Mouse (Mus musculus): Measurements from ENCODE around the gene Adamts13. TPM values are rescaled to one million over a fixed set of nuclear protein-coding genes. Genes with fewer than 3 reads are reported as not detected.

Gene Adamts13
- polyA plus RNA-seq, 1 experiment from 2014 or later, result not detected

GRCm38 (mm10) chr2:26997993-26998392 lies 24.8 kb downstream of the Adamts13 start:
- H3K4me2 ChIP-seq (ENCODE audit: low read length), result no peak overlapping the region
- H3K36me3 ChIP-seq (ENCODE audit: control insufficient read depth, insufficient read depth, low read length), result no peaks in the 10 kb centered on the region
- H3K9me3 ChIP-seq (replicated peaks; ENCODE audit: control insufficient read depth, low read length, poor library complexity, severe bottlenecking), result no peaks in the 10 kb centered on the region
- H3K27ac ChIP-seq (ENCODE audit: low read length), result no peak overlapping the region
- H3K4me1 ChIP-seq (ENCODE audit: control insufficient read depth, insufficient read depth, low read length), result no peaks in the 10 kb centered on the region
- ATAC-seq, result no peak
- WGBS, result 92% methylated on average over 7 of the region's 7 CpGs
- H3K27me3 ChIP-seq (ENCODE audit: control insufficient read depth, insufficient read depth, low read depth, low read length), result no peaks in the 10 kb centered on the region
- no peak overlapping the region for H3K9ac ChIP-seq (ENCODE audit: low read depth, low read length)
- no peak overlapping the region for H3K4me3 ChIP-seq (ENCODE audit: low read depth, low read length)

GRCm38 (mm10) chr2:27006255-27006654 lies 33.0 kb downstream of the Adamts13 start:
- Histone ChIP-seq H3K27me3 (ENCODE audit: control insufficient read depth, insufficient read depth, low read depth, low read length) (no peaks in the 10 kb centered on the region), H3K36me3 (ENCODE audit: control insufficient read depth, insufficient read depth, low read length) (no peaks in the 10 kb centered on the region), H3K4me2 (ENCODE audit: low read length) (no peak overlapping the region), H3K9ac (ENCODE audit: low read depth, low read length) (no peak overlapping the region), H3K27ac (ENCODE audit: low read length) (no peak overlapping the region), H3K4me1 (ENCODE audit: control insufficient read depth, insufficient read depth, low read length) (peaks cover 12% of the 10 kb centered on the region), H3K4me3 (ENCODE audit: low read depth, low read length) (no peak overlapping the region), H3K9me3 (replicated peaks; ENCODE audit: control insufficient read depth, low read length, poor library complexity, severe bottlenecking) (no peaks in the 10 kb centered on the region)
- WGBS, result 78% methylated on average over 4 of the region's 4 CpGs
- ATAC-seq, result no peak

GRCm38 (mm10) chr2:27007701-27008100 lies 34.5 kb downstream of the Adamts13 start:
- Histone ChIP-seq H3K36me3 (ENCODE audit: control insufficient read depth, insufficient read depth, low read length) (no peaks in the 10 kb centered on the region), H3K4me2 (ENCODE audit: low read length) (no peak overlapping the region), H3K9ac (ENCODE audit: low read depth, low read length) (no peak overlapping the region), H3K27ac (ENCODE audit: low read length) (no peak overlapping the region), H3K4me1 (ENCODE audit: control insufficient read depth, insufficient read depth, low read length) (peaks cover 19% of the 10 kb centered on the region), H3K27me3 (ENCODE audit: control insufficient read depth, insufficient read depth, low read depth, low read length) (no peaks in the 10 kb centered on the region), H3K9me3 (replicated peaks; ENCODE audit: control insufficient read depth, low read length, poor library complexity, severe bottlenecking) (no peaks in the 10 kb centered on the region), H3K4me3 (ENCODE audit: low read depth, low read length) (no peak overlapping the region)
- 68% methylated on average over 7 of the region's 7 CpGs for WGBS
- ATAC-seq, result no peak

- ATAC-seq, result peak; percentile 93
- peak within 1 kb of the TSS; percentile 67 for H3K4me3 ChIP-seq (ENCODE audit: low read depth, low read length)
- H3K27ac ChIP-seq (ENCODE audit: low read length), result peak within 1 kb of the TSS; percentile 88
- H3K4me2 ChIP-seq (ENCODE audit: low read length), result peak within 1 kb of the TSS; percentile 82
- H3K36me3 ChIP-seq (ENCODE audit: control insufficient read depth, insufficient read depth, low read length), result peaks cover under 1% of the 10 kb centered on the region; the same call in 1 of the 2 replicates
- no peaks in the 10 kb centered on the region for H3K9me3 ChIP-seq (replicated peaks; ENCODE audit: control insufficient read depth, low read length, poor library complexity, severe bottlenecking)
- peaks cover 19% of the 10 kb centered on the region for H3K4me1 ChIP-seq (ENCODE audit: control insufficient read depth, insufficient read depth, low read length)
- H3K9ac ChIP-seq (ENCODE audit: low read depth, low read length), result peak within 1 kb of the TSS; percentile 93
- H3K27me3 ChIP-seq (ENCODE audit: control insufficient read depth, insufficient read depth, low read depth, low read length), result no peaks in the 10 kb centered on the region
- under 1% methylated on average over 40 of the region's 43 CpGs for WGBS
These were observed 36.6 kb downstream of the Adamts13 start, which contains the start of gene Cacfd1 for GRCm38 (mm10) chr2:27009714-27010244. TSS of gene Cacfd1 (plus strand) at chr2:27009926.

GRCm38 (mm10) chr2:27017802-27018201 lies 44.6 kb downstream of the Adamts13 start:
- Histone ChIP-seq H3K9me3 (replicated peaks; ENCODE audit: control insufficient read depth, low read length, poor library complexity, severe bottlenecking) (no peaks in the 10 kb centered on the region), H3K9ac (ENCODE audit: low read depth, low read length) (no peak overlapping the region), H3K4me1 (ENCODE audit: control insufficient read depth, insufficient read depth, low read length) (no peaks in the 10 kb centered on the region), H3K36me3 (ENCODE audit: control insufficient read depth, insufficient read depth, low read length) (peaks cover 10% of the 10 kb centered on the region; the same call in 1 of the 2 replicates), H3K4me3 (ENCODE audit: low read depth, low read length) (no peak overlapping the region), H3K27me3 (ENCODE audit: control insufficient read depth, insufficient read depth, low read depth, low read length) (no peaks in the 10 kb centered on the region), H3K27ac (ENCODE audit: low read length) (no peak overlapping the region), H3K4me2 (ENCODE audit: low read length) (no peak overlapping the region)
- ATAC-seq, result no peak
- WGBS, result 49% methylated on average over 5 of the region's 5 CpGs

GRCm38 (mm10) chr2:27019530-27019929 lies 46.3 kb downstream of the Adamts13 start:
- Histone ChIP-seq H3K9me3 (replicated peaks; ENCODE audit: control insufficient read depth, low read length, poor library complexity, severe bottlenecking) (no peaks in the 10 kb centered on the region), H3K4me1 (ENCODE audit: control insufficient read depth, insufficient read depth, low read length) (no peaks in the 10 kb centered on the region), H3K4me3 (ENCODE audit: low read depth, low read length) (no peak overlapping the region), H3K36me3 (ENCODE audit: control insufficient read depth, insufficient read depth, low read length) (peaks cover 10% of the 10 kb centered on the region; the same call in 1 of the 2 replicates), H3K9ac (ENCODE audit: low read depth, low read length) (no peak overlapping the region), H3K27me3 (ENCODE audit: control insufficient read depth, insufficient read depth, low read depth, low read length) (no peaks in the 10 kb centered on the region), H3K4me2 (ENCODE audit: low read length) (no peak overlapping the region), H3K27ac (ENCODE audit: low read length) (no peak overlapping the region)
- ATAC-seq, result no peak
- 87% methylated on average over 2 of the region's 2 CpGs for WGBS

- no peaks in the 10 kb centered on the region for H3K27me3 ChIP-seq (ENCODE audit: control insufficient read depth, insufficient read depth, low read depth, low read length)
- no peak overlapping the region for H3K4me3 ChIP-seq (ENCODE audit: low read depth, low read length)
- peaks cover 4% of the 10 kb centered on the region; the same call in 1 of the 2 replicates for H3K36me3 ChIP-seq (ENCODE audit: control insufficient read depth, insufficient read depth, low read length)
- no peak overlapping the region for H3K27ac ChIP-seq (ENCODE audit: low read length)
- ATAC-seq, result no peak
- 78% methylated on average over 1 of the region's 1 CpGs for WGBS
- H3K9ac ChIP-seq (ENCODE audit: low read depth, low read length), result no peak overlapping the region
- no peaks in the 10 kb centered on the region for H3K9me3 ChIP-seq (replicated peaks; ENCODE audit: control insufficient read depth, low read length, poor library complexity, severe bottlenecking)
- no peak overlapping the region for H3K4me2 ChIP-seq (ENCODE audit: low read length)
- no peaks in the 10 kb centered on the region for H3K4me1 ChIP-seq (ENCODE audit: control insufficient read depth, insufficient read depth, low read length)
These were observed 47.9 kb downstream of the Adamts13 start for GRCm38 (mm10) chr2:27021103-27021502.

- H3K9ac ChIP-seq (ENCODE audit: low read depth, low read length), result no peak overlapping the region
- WGBS, result 88% methylated on average over 6 of the region's 6 CpGs
- H3K36me3 ChIP-seq (ENCODE audit: control insufficient read depth, insufficient read depth, low read length), result peaks cover 4% of the 10 kb centered on the region; the same call in 1 of the 2 replicates
These were observed 49.4 kb downstream of the Adamts13 start for GRCm38 (mm10) chr2:27022612-27023011.

GRCm38 (mm10) chr2:27024136-27024535 lies 50.9 kb downstream of the Adamts13 start:
- Histone ChIP-seq H3K4me3 (ENCODE audit: low read depth, low read length) (no peak overlapping the region), H3K9ac (ENCODE audit: low read depth, low read length) (no peak overlapping the region), H3K4me2 (ENCODE audit: low read length) (no peak overlapping the region), H3K9me3 (replicated peaks; ENCODE audit: control insufficient read depth, low read length, poor library complexity, severe bottlenecking) (no peaks in the 10 kb centered on the region), H3K36me3 (ENCODE audit: control insufficient read depth, insufficient read depth, low read length) (no peaks in the 10 kb centered on the region), H3K4me1 (ENCODE audit: control insufficient read depth, insufficient read depth, low read length) (peaks cover 7% of the 10 kb centered on the region), H3K27ac (ENCODE audit: low read length) (no peak overlapping the region), H3K27me3 (ENCODE audit: control insufficient read depth, insufficient read depth, low read depth, low read length) (no peaks in the 10 kb centered on the region)
- no peak for ATAC-seq
- 92% methylated on average over 14 of the region's 14 CpGs for WGBS

More at GRCm38 (mm10) chr2:27022612-27023011, 49.4 kb downstream of the Adamts13 start:
- Histone ChIP-seq H3K4me3 (ENCODE audit: low read depth, low read length) (no peak overlapping the region), H3K9me3 (replicated peaks; ENCODE audit: control insufficient read depth, low read length, poor library complexity, severe bottlenecking) (no peaks in the 10 kb centered on the region), H3K27ac (ENCODE audit: low read length) (no peak overlapping the region), H3K4me2 (ENCODE audit: low read length) (no peak overlapping the region), H3K4me1 (ENCODE audit: control insufficient read depth, insufficient read depth, low read length) (peaks cover 2% of the 10 kb centered on the region; the same call in 1 of the 2 replicates), H3K27me3 (ENCODE audit: control insufficient read depth, insufficient read depth, low read depth, low read length) (no peaks in the 10 kb centered on the region)
- no peak for ATAC-seq

Data from midbrain, embryonic 16.5 days (tissue).